Mouse (Mus musculus): ENCODE measurements around the gene Tenm4. TPM values are rescaled to one million over a fixed set of nuclear protein-coding genes. Genes with fewer than 3 reads are reported as not detected.
A peak's percentile ranks its signal among the peaks of the same experiment; 100 is the strongest.

Gene Tenm4
- polyA plus RNA-seq, 1 experiment from 2014 or later: 52.7 TPM

- H3K27me3 ChIP-seq (replicated peaks): no peaks in the 10 kb centered on the region
- H3K9me3 ChIP-seq: no peaks in the 10 kb centered on the region
- ATAC-seq (replicated peaks): no peak
- H3K9ac ChIP-seq: no peak overlapping the region
- no peak overlapping the region for H3K4me3 ChIP-seq
- 0 out of 2 replicates have a peak, but pooled peaks cover 3% of the 10 kb centered on the region for H3K36me3 ChIP-seq (replicated peaks)
- WGBS: 89% methylated on average over 5 of the region's 5 CpGs
- no peak overlapping the region for H3K27ac ChIP-seq
- no peak overlapping the region for H3K4me2 ChIP-seq
- peaks cover 8% of the 10 kb centered on the region for H3K4me1 ChIP-seq
Observed at GRCm38 (mm10) chr7:96855867-96856406, 684.9 kb downstream of the Tenm4 start.

DNA sequence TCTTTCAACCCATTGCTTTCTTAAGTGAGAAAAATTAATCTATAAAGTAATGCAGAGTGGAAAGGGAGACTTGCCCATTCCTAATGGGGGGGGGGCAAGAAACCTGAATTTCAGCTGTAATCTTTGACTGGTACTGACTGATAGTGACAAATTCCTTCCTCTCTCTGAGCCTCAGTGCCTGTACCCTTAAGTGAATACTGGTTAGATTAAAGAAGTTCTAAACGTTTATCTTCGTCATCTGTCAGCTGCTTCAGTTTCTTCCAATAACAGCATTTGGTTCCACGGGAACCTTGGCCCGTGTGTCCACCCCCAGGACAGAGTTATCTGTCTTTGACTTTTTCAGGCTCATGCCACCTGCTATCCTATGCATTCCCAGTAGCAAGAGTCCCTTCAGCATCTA lies 685.5 kb downstream of the Tenm4 start:
- Histone ChIP-seq H3K27ac (no peak overlapping the region), H3K4me2 (no peak overlapping the region), H3K9me3 (no peaks in the 10 kb centered on the region), H3K36me3 (replicated peaks) (0 out of 2 replicates have a peak, but pooled peaks cover 3% of the 10 kb centered on the region), H3K4me3 (no peak overlapping the region), H3K9ac (no peak overlapping the region), H3K27me3 (replicated peaks) (no peaks in the 10 kb centered on the region), H3K4me1 (peaks cover 8% of the 10 kb centered on the region)
- ATAC-seq (replicated peaks): no peak
- WGBS: 82% methylated on average over 4 of the region's 4 CpGs

- peaks cover 8% of the 10 kb centered on the region for H3K4me1 ChIP-seq
- no peak overlapping the region for H3K27ac ChIP-seq
- H3K4me3 ChIP-seq: no peak overlapping the region
- no peaks in the 10 kb centered on the region for H3K9me3 ChIP-seq
- no peak overlapping the region for H3K9ac ChIP-seq
- H3K27me3 ChIP-seq (replicated peaks): no peaks in the 10 kb centered on the region
- no peaks in the 10 kb centered on the region for H3K36me3 ChIP-seq (replicated peaks)
- WGBS: 81% methylated on average over 2 of the region's 2 CpGs
- no peak overlapping the region for H3K4me2 ChIP-seq
- no peak for ATAC-seq (replicated peaks)
Observed at GRCm38 (mm10) chr7:96859077-96859476, 688.0 kb downstream of the Tenm4 start.

- peaks cover 8% of the 10 kb centered on the region for H3K4me1 ChIP-seq
- no peak overlapping the region for H3K9ac ChIP-seq
- 68% methylated on average over 5 of the region's 5 CpGs for WGBS
- no peak for ATAC-seq (replicated peaks)
- H3K36me3 ChIP-seq (replicated peaks): no peaks in the 10 kb centered on the region
- H3K4me2 ChIP-seq: no peak overlapping the region
- H3K9me3 ChIP-seq: no peaks in the 10 kb centered on the region
- H3K27ac ChIP-seq: no peak overlapping the region
- H3K4me3 ChIP-seq: no peak overlapping the region
- no peaks in the 10 kb centered on the region for H3K27me3 ChIP-seq (replicated peaks)
Observed at GRCm38 (mm10) chr7:96859684-96860083, 688.6 kb downstream of the Tenm4 start.

GRCm38 (mm10) chr7:96860650-96861049 lies 689.6 kb downstream of the Tenm4 start:
- Histone ChIP-seq H3K4me3 (no peak overlapping the region), H3K27me3 (replicated peaks) (no peaks in the 10 kb centered on the region), H3K9me3 (no peaks in the 10 kb centered on the region), H3K4me2 (no peak overlapping the region), H3K36me3 (replicated peaks) (no peaks in the 10 kb centered on the region), H3K27ac (no peak overlapping the region), H3K9ac (no peak overlapping the region), H3K4me1 (peaks cover 10% of the 10 kb centered on the region)
- 71% methylated on average over 4 of the region's 4 CpGs for WGBS
- no peak for ATAC-seq (replicated peaks)

DNA sequence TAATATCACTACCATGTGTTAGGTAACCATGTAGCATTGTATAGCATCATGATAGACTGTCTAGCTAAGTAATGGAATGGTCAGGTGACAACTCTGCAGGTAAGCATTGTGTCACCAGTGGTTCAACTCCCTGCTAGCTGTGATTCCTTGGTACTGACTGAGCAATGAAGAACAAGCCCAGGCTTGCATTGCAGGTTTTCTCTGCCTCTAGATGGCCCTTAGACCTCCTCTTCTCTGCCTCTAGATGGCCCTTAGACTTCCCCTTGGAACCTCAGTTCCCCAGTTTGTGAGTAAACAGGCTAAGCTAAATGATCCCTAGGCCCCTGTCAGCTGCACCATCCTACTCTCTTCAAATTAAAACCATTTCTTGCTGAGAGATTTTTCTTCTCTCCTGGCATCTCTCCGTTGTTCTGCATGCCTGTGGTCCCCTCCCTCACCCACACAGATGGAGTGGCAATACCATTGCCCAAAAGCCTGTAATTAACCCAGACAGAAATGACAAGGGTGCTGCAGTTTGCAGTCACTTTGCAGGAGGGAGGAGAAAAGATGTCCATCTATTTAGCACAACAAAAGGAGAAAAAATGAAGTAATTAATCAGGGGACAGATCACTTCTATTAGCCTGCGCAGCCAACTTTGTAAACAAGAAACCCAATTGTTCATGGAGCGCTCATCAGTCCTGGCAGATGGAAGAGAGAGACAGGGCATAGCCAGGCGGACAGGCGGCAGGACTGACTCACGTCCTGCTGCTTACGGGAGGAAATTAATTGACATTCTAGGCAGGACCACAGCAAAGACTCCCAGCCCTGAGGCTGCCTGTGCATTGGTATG lies 694.1 kb downstream of the Tenm4 start:
- Histone ChIP-seq H3K4me2 (no peak overlapping the region), H3K27ac (no peak overlapping the region), H3K4me1 (peaks cover 7% of the 10 kb centered on the region; the same call in 1 of the 2 replicates), H3K9ac (no peak overlapping the region), H3K36me3 (replicated peaks) (no peaks in the 10 kb centered on the region), H3K9me3 (no peaks in the 10 kb centered on the region), H3K27me3 (replicated peaks) (no peaks in the 10 kb centered on the region), H3K4me3 (no peak overlapping the region)
- WGBS: 27% methylated on average over 7 of the region's 7 CpGs
- peak; percentile 54 for ATAC-seq (replicated peaks)

- H3K4me1 ChIP-seq: peaks cover 3% of the 10 kb centered on the region; the same call in 1 of the 2 replicates
- H3K4me2 ChIP-seq: no peak overlapping the region
- no peaks in the 10 kb centered on the region for H3K27me3 ChIP-seq (replicated peaks)
- H3K9ac ChIP-seq: no peak overlapping the region
- peak; percentile 27 for ATAC-seq (replicated peaks)
- H3K27ac ChIP-seq: no peak overlapping the region
- H3K9me3 ChIP-seq: no peaks in the 10 kb centered on the region
- 76% methylated on average over 16 of the region's 16 CpGs for WGBS
- no peaks in the 10 kb centered on the region; the same call in 1 of the 2 replicates for H3K36me3 ChIP-seq (replicated peaks)
- H3K4me3 ChIP-seq: no peak overlapping the region
Observed at GRCm38 (mm10) chr7:96869079-96869810, 698.2 kb downstream of the Tenm4 start.

- ATAC-seq (replicated peaks): no peak
Observed at GRCm38 (mm10) chr7:96870473-96870872, 699.4 kb downstream of the Tenm4 start.

DNA sequence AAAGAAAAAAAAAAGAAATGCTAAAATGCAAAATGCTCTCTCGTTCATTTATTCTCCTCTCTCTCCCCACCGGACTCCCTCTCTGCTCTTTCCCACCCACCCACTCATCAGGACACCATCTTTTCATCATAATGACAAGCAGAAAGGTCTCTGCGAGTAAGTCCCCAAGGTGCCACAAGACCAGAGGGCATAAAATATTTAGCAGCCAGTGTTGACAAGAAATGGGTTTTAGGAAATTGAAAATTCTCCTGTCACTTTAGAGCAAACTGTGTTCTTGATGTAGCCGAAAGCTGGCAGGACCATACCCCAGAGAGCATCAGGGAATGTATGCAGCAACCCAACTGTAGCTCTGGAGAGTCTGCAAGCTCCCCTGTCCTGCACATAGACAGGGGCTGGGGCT lies 700.0 kb downstream of the Tenm4 start:
- Histone ChIP-seq H3K36me3 (replicated peaks) (no peaks in the 10 kb centered on the region; the same call in 1 of the 2 replicates), H3K4me2 (no peak overlapping the region), H3K4me1 (no peaks in the 10 kb centered on the region), H3K9me3 (no peaks in the 10 kb centered on the region), H3K9ac (no peak overlapping the region), H3K27me3 (replicated peaks) (no peaks in the 10 kb centered on the region), H3K4me3 (no peak overlapping the region), H3K27ac (no peak overlapping the region)
- 61% methylated on average over 4 of the region's 4 CpGs for WGBS
- no peak for ATAC-seq (replicated peaks)

More at GRCm38 (mm10) chr7:96870473-96870872, 699.4 kb downstream of the Tenm4 start:
- Histone ChIP-seq H3K27ac (no peak overlapping the region), H3K4me3 (no peak overlapping the region), H3K9ac (no peak overlapping the region), H3K9me3 (no peaks in the 10 kb centered on the region), H3K27me3 (replicated peaks) (no peaks in the 10 kb centered on the region), H3K4me1 (peaks cover 3% of the 10 kb centered on the region; the same call in 1 of the 2 replicates), H3K36me3 (replicated peaks) (no peaks in the 10 kb centered on the region; the same call in 1 of the 2 replicates), H3K4me2 (no peak overlapping the region)
- WGBS: 86% methylated on average over 8 of the region's 8 CpGs

DNA sequence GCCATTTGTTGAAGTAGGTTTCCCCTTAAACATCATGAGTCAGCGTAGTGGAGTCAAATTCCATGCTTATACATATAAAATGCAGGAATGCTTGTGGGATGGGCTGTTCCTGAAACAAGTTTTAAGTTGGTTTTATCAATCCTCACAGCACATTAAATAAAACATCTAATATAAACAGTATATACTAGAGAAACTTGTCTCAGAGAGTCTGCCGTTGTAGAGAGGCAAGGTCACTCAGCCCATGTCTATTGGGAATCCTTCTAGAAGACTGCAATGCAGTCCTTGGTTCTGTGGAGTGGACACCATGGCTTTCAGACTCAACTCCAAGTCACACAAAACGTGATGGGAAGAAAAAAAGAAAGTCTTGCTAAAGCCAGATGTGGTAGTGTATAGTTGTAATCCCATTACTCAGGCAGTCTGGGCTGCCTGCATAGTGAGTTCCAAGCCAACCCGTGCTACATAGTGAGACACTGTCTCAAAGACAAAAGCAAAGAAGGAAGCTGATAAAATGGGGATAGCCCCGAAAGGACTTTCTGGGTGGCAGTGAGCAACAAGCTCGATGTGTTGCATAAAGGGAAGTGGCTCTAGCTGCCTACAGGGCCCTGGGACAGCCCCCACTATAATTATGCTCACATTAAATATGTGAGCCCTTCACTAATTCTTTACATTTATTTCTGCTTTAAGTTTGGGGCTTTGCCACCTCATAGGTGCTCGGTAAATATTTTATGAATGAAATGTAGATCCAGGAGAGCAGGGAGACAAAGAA lies 707.6 kb downstream of the Tenm4 start:
- no peaks in the 10 kb centered on the region for H3K9me3 ChIP-seq
- ATAC-seq (replicated peaks): no peak
- no peak overlapping the region for H3K4me2 ChIP-seq
- no peak overlapping the region for H3K4me3 ChIP-seq
- 82% methylated on average over 7 of the region's 7 CpGs for WGBS
- H3K4me1 ChIP-seq: no peaks in the 10 kb centered on the region
- no peaks in the 10 kb centered on the region for H3K27me3 ChIP-seq (replicated peaks)
- H3K9ac ChIP-seq: no peak overlapping the region
- H3K36me3 ChIP-seq (replicated peaks): no peaks in the 10 kb centered on the region; the same call in 1 of the 2 replicates
- H3K27ac ChIP-seq: no peak overlapping the region

DNA sequence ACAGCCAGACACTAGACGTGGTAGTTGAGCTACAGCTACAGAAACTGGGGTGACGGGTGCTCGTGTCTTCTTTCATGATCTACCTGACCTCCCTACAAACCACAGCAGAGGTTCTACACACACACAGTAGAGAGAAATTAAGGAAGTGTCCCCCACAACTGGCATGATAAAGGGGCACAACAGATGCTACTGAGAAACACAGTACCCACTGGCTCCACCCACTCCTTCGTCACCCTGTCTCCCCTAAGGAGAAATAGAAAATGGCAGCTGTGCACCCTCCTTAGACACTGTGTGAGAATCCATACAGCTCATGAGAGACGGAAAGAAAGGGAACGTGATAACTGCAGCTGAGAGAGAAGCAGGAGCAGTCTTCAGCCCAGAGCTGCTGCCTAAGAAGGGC lies 708.5 kb downstream of the Tenm4 start:
- no peak overlapping the region for H3K4me3 ChIP-seq
- H3K9me3 ChIP-seq: no peaks in the 10 kb centered on the region
- 86% methylated on average over 6 of the region's 6 CpGs for WGBS
- peak overlapping the region; percentile 45; the same call in 1 of the 2 replicates for H3K27ac ChIP-seq
- no peaks in the 10 kb centered on the region for H3K27me3 ChIP-seq (replicated peaks)
- no peaks in the 10 kb centered on the region for H3K4me1 ChIP-seq
- no peaks in the 10 kb centered on the region; the same call in 1 of the 2 replicates for H3K36me3 ChIP-seq (replicated peaks)
- no peak overlapping the region for H3K9ac ChIP-seq
- no peak overlapping the region for H3K4me2 ChIP-seq
- peak; percentile 22; the same call in 1 of the 2 replicates for ATAC-seq (replicated peaks)

Measured in midbrain, embryonic 15.5 days (tissue).